Mouse (Mus musculus) liver, embryonic 14.5 days (tissue): ENCODE measurements around the gene Zfp950.

ENCODE experiments used
- CTCF ChIP-seq: IDR thresholded peaks from 2 replicates; pipeline ENCODE4 v1.5.1; 2016; ENCODE audit warnings: antibody characterized with exemption, low read depth, control low read depth
- EP300 ChIP-seq: IDR thresholded peaks from 2 replicates; pipeline ENCODE4 v1.6.1; 2016; ENCODE audit warnings: antibody characterized with exemption, low read depth

DNA sequence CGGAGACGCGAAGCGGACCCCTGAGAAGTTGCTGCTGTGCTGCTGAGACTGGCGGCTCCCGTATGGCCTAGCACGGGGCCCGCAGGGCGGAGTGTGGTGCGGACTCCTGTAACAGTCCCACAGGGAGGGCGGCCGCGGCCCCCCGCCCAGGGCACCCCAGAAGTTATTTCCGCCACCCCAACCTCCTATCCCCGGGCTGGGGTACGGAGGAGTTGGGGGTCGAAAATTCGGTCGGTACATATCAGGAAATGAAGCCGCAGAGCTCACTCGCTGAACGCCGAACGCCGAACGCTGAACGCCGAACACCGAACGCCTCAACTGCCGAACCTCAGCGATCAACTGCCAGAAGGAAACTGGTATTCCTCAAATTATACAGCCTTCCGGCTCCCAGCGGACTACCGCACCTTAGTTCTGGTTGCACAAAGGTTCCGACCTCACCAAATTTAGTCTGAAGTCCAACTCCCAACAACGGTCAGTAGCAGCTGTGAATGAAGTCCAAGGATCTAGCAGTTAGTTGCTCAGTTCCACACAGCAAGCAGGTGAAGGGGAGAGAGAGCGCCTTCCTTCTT, 35.2 kb upstream of the Zfp950 start, which contains the start of gene Gm7102:
- TF ChIP-seq CTCF (no peak), EP300 (no peak)
